ENCODE assay signal across 8 mouse cellular contexts in the genomic region with DNA sequence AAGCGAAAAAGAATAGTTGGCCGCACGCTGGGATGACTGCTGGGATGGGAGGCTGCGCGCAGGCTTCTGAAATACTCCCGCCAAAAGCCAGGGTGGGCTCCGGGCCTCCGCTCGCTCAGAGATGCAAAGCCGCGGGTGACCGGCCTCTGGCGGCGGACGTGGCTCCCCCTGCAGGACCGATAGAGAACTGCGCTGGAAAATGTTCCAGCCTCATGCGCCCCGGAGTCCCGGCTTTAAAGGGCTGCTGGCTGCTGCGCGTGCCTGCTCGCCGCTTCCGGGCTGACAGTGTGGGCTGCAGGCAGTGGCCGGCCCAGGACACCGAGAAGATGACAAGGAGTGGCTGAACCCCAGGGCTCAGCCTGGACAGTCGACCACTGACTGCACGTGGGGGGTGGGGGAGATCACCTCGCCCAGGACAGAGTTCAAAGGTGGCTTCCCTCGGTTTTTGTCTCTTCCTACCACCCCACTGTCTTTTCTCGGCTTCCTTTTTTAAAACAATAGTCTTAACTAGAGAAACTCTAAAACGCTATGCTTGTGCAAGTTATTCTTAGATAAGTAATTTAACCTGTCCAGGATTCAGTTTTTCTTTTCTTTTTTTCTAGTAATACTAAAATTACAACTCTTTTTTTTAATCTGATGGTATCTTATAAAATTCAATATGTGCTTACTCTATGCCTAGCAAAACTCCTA. TPM values are rescaled to one million over a fixed set of nuclear protein-coding genes. Genes with fewer than 3 reads are reported as not detected.
DNase-seq lines count a peak whose midpoint lies in the region; ATAC-seq and TF ChIP-seq lines count a peak whose summit lies in the region.

No protein-coding gene starts in this region.

- peak; percentile 90 for ATAC-seq in hindbrain, embryonic 11.5 days (ENCODE audit: low FRiP score)
- ATAC-seq in lung, postnatal 0 days = peak; percentile 70

- 1% methylated on average over 33 of the region's 33 CpGs for WGBS in hindbrain, embryonic 11.5 days
- WGBS in lung, postnatal 0 days = under 1% methylated on average over 33 of the region's 33 CpGs

- H3K27me3 ChIP-seq in hindbrain, embryonic 11.5 days (ENCODE audit: control insufficient read depth, insufficient read depth, low read length) = peaks cover 31% of the 10 kb centered on the region
- 0 out of 2 replicates have a peak, but pooled peaks cover 9% of the 10 kb centered on the region for H3K27me3 ChIP-seq in lung, postnatal 0 days (replicated peaks; ENCODE audit: insufficient read depth, low read length)

- peak overlapping the region; percentile 60 for H3K9ac ChIP-seq in hindbrain, embryonic 11.5 days (ENCODE audit: low read depth, low read length)
- H3K9ac ChIP-seq in lung, postnatal 0 days (replicated peaks; ENCODE audit: low read depth) = no peak overlapping the region

- peak overlapping the region; percentile 28 for H3K4me3 ChIP-seq in hindbrain, embryonic 11.5 days (ENCODE audit: low read depth, low read length)
- H3K4me3 ChIP-seq in lung, postnatal 0 days (ENCODE audit: low read depth, low read length) = 0 out of 2 replicates have a peak overlapping the region, but pooled peaks have one; percentile 10

- DNase-seq in NIH3T3 (ENCODE audit: low read depth) = peak; percentile 91
- DNase-seq in cerebellum, adult 9-11 months = peak; percentile 84
- peak; percentile 55 to 90 for DNase-seq in frontal cortex, adult 2 months (ENCODE audit: extremely low spot score in 1 of 2, low spot score in 1 of 2)
- peak; percentile 95 for DNase-seq in hindbrain, embryonic 11.5 days (ENCODE audit: low spot score)
- DNase-seq in layer of hippocampus, postnatal 10 days (ENCODE audit: low spot score in 2 of 2) = peak; percentile 93 to 94
- peak; percentile 91 for DNase-seq in lung, postnatal 0 days (ENCODE audit: low spot score)
- peak; percentile 63 for DNase-seq in ovary, postnatal 10 days (ENCODE audit: low spot score)
- peak; percentile 84 for DNase-seq in thymus, postnatal 0 days (ENCODE audit: low spot score)

- TF ChIP-seq CTCF in lung, postnatal 0 days (IDR thresholded peaks at IDR 0.05) = peak; percentile 91

- H3K27ac ChIP-seq in hindbrain, embryonic 11.5 days (ENCODE audit: low read depth, low read length) = no peak overlapping the region
- H3K27ac ChIP-seq in lung, postnatal 0 days (ENCODE audit: low read length) = no peak overlapping the region

- peak overlapping the region; percentile 62 for H3K4me2 ChIP-seq in hindbrain, embryonic 11.5 days (replicated peaks; ENCODE audit: low read depth, low read length)
- H3K4me2 ChIP-seq in lung, postnatal 0 days (replicated peaks; ENCODE audit: low read depth, low read length) = peak overlapping the region; percentile 56

- H3K9me3 ChIP-seq in hindbrain, embryonic 11.5 days (ENCODE audit: control insufficient read depth, low read length) = no peaks in the 10 kb centered on the region
- no peaks in the 10 kb centered on the region for H3K9me3 ChIP-seq in lung, postnatal 0 days (ENCODE audit: low read length)

- no peaks in the 10 kb centered on the region for H3K4me1 ChIP-seq in hindbrain, embryonic 11.5 days (replicated peaks; ENCODE audit: control insufficient read depth, insufficient read depth, low read length)
- no peaks in the 10 kb centered on the region for H3K4me1 ChIP-seq in lung, postnatal 0 days (ENCODE audit: insufficient read depth, low read depth, low read length)

- H3K36me3 ChIP-seq in hindbrain, embryonic 11.5 days (ENCODE audit: control insufficient read depth, insufficient read depth, low read length) = no peaks in the 10 kb centered on the region
- H3K36me3 ChIP-seq in lung, postnatal 0 days (ENCODE audit: insufficient read depth, low read length) = no peaks in the 10 kb centered on the region

- TF ChIP-seq EP300 in lung, postnatal 0 days (IDR thresholded peaks at IDR 0.05) = no peak

RNA-seq across cellular contexts. Expression of a gene that starts 46.5 kb away (rescaled TPM):
- polyA plus RNA-seq in frontal cortex, adult 2 months (2012; rRNA removed) = 3.2 and 3.3 TPM in 2 replicates
- 19.1 and 22.2 TPM in 2 replicates for polyA plus RNA-seq in hindbrain, embryonic 11.5 days (2014; fragmentation: Nextera tagmentation; extraction: Ambion mirVana)
- 1 to 10 TPM; 2.5 to 3.5 TPM for total RNA-seq in layer of hippocampus, postnatal 10 days (2021)
- 20.8 and 22.0 TPM in 2 replicates for polyA plus RNA-seq in lung, postnatal 0 days (2015; fragmentation: Nextera tagmentation; extraction: Ambion mirVana)
- polyA plus RNA-seq in thymus, postnatal 0 days (2015; fragmentation: Nextera tagmentation; extraction: Ambion mirVana) = 6.6 and 7.7 TPM in 2 replicates

RNA-seq across cellular contexts. Expression of a gene that starts 56.4 kb away (rescaled TPM):
- 42.7 and 44.2 TPM in 2 replicates for polyA plus RNA-seq in frontal cortex, adult 2 months (2012; rRNA removed)
- 23.3 and 25.8 TPM in 2 replicates for polyA plus RNA-seq in hindbrain, embryonic 11.5 days (2014; fragmentation: Nextera tagmentation; extraction: Ambion mirVana)
- 10 to 100 TPM; 57.7 to 57.9 TPM for total RNA-seq in layer of hippocampus, postnatal 10 days (2021)
- polyA plus RNA-seq in lung, postnatal 0 days (2015; fragmentation: Nextera tagmentation; extraction: Ambion mirVana) = 23.2 and 25.3 TPM in 2 replicates
- polyA plus RNA-seq in thymus, postnatal 0 days (2015; fragmentation: Nextera tagmentation; extraction: Ambion mirVana) = 20.5 and 21.3 TPM in 2 replicates
